9 mouse cellular contexts compared by ENCODE assay signal in genomic region chr17:75349109-75349508, GRCm38 (mm10).
DNase-seq lines count a peak whose midpoint lies in the region; ATAC-seq and TF ChIP-seq lines count a peak whose summit lies in the region.
"Had no signal": no experiment of that assay in that cellular context is flagged by ENCODE, and none has a peak within 500 bp of the region (broad histone marks: within the 10 kb centered on the region; RNA-seq: fewer than 3 reads in every experiment).

No protein-coding gene starts in this region.

- H3K9me3 ChIP-seq in intestine, embryonic 16.5 days (ENCODE audit: control insufficient read depth, low read length) = no peaks in the 10 kb centered on the region

- no peak for TF ChIP-seq CTCF in layer of hippocampus, adult 2 months (conservative IDR thresholded peaks at IDR 0.05)

- no peak overlapping the region for H3K4me3 ChIP-seq in layer of hippocampus, adult 2 months
- H3K4me3 ChIP-seq in intestine, embryonic 16.5 days (ENCODE audit: low read length) = no peak overlapping the region

- 85% methylated on average over 8 of the region's 8 CpGs for WGBS in intestine, embryonic 16.5 days

- no peak overlapping the region for H3K9ac ChIP-seq in intestine, embryonic 16.5 days (ENCODE audit: low read depth, low read length)

- ATAC-seq in intestine, embryonic 16.5 days = no peak

- no peaks in the 10 kb centered on the region for H3K36me3 ChIP-seq in intestine, embryonic 16.5 days (ENCODE audit: control insufficient read depth, insufficient read depth, low read length)

- DNase-seq in gastrocnemius, adult 18-20 months (ENCODE audit: low spot score) = peak; percentile 67
- no peak for DNase-seq in gastrocnemius, postnatal 10 days
- DNase-seq in fat pad, adult 2 months (ENCODE audit: extremely low read depth, low read depth, low spot score) = peak; percentile 47
- DNase-seq in layer of hippocampus, adult 2 months (ENCODE audit: low spot score in 2 of 2) = peak; percentile 49 to 51
- peak; percentile 19 to 50 for DNase-seq in lung, postnatal 4 days
- DNase-seq in cerebellum, adult 9-11 months = no peak
- no peak for DNase-seq in cerebellum, adult 11 months
- DNase-seq: kidney, postnatal 14 days had no signal

- H3K27ac ChIP-seq in layer of hippocampus, adult 2 months = peak overlapping the region; percentile 44
- no peak overlapping the region for H3K27ac ChIP-seq in intestine, embryonic 16.5 days (ENCODE audit: low read length)

- no peaks in the 10 kb centered on the region for H3K27me3 ChIP-seq in intestine, embryonic 16.5 days (replicated peaks; ENCODE audit: control insufficient read depth, insufficient read depth, low read length)

- peaks cover 5% of the 10 kb centered on the region; the same call in 1 of the 2 replicates for H3K4me1 ChIP-seq in intestine, embryonic 16.5 days (ENCODE audit: control insufficient read depth, insufficient read depth, low read length)

- no peak overlapping the region for H3K4me2 ChIP-seq in intestine, embryonic 16.5 days (ENCODE audit: low read depth, low read length)

Comparison
In these comparisons a context has a peak if more than half of its experiments do, and no peak if none do; other contexts are left out.
1. DNase-seq: peak in gastrocnemius, adult 18-20 months (single experiment), fat pad, adult 2 months (single experiment), layer of hippocampus, adult 2 months (2 of 2) and lung, postnatal 4 days (2 of 2); none in gastrocnemius, postnatal 10 days (single experiment), cerebellum, adult 9-11 months (single experiment) and cerebellum, adult 11 months (single experiment).